Mouse (Mus musculus) kidney, postnatal 0 days (tissue): ENCODE measurements at regions not wholly inside any gene's neighbourhood (a gene's known extent, or its start where the extent isn't known, plus 50 kb on each side); places are given as distances from the start of the nearest gene placed in this dataset.

Source experiments
- ATAC-seq: fragments of 200-750 bp; cut with Nextera tagmentation; replicated peaks from 2 replicates; pipeline ENCODE4 v1.8.0; 2017; ENCODE audit warnings: low read depth, moderate number of reproducible peaks, moderate TSS enrichment, moderate library complexity; ENCODE audit not compliant: low FRiP score
- DNase-seq: peaks from one replicate; pipeline ENCODE4 v3.0.0-alpha.2; 2016; ENCODE audit warnings: low spot score
- H3K27ac ChIP-seq: fragments of 300-500 bp; sonication (generic); 2 replicates; pipeline ENCODE4 v1.5.1; 2014; ENCODE audit warnings: mild to moderate bottlenecking
- H3K27me3 ChIP-seq: fragments of 300-500 bp; sonication (generic); 2 replicates; pipeline ENCODE4 v1.6.1; 2014; ENCODE audit warnings: low read length, mixed read lengths; ENCODE audit not compliant: insufficient read depth
- H3K36me3 ChIP-seq: fragments of 300-500 bp; sonication (generic); 2 replicates; pipeline ENCODE4 v1.6.1; 2014; ENCODE audit warnings: low read length, mixed read lengths; ENCODE audit not compliant: insufficient read depth
- H3K4me1 ChIP-seq: fragments of 300-500 bp; sonication (generic); replicated peaks from 2 replicates; pipeline ENCODE4 v1.6.1; 2014; ENCODE audit warnings: antibody characterized with exemption, low read length, mixed read lengths; ENCODE audit not compliant: insufficient read depth
- H3K4me2 ChIP-seq: fragments of 300-500 bp; sonication (generic); 2 replicates; pipeline ENCODE4 v1.6.1; 2014; ENCODE audit warnings: mild to moderate bottlenecking, low read length, moderate library complexity, mixed read lengths
- H3K4me3 ChIP-seq: fragments of 300-500 bp; sonication (generic); replicated peaks from 2 replicates; pipeline ENCODE4 v1.5.1; 2014; ENCODE audit warnings: low read depth, low read length
- H3K9ac ChIP-seq: fragments of 300-500 bp; sonication (generic); 2 replicates; pipeline ENCODE4 v1.6.1; 2014; ENCODE audit warnings: low read depth, low read length
- H3K9me3 ChIP-seq: fragments of 300-500 bp; sonication (generic); replicated peaks from 2 replicates; pipeline ENCODE4 v1.6.1; 2016; ENCODE audit warnings: low read length, inconsistent platforms, mixed read lengths
- CTCF ChIP-seq: IDR thresholded peaks from 2 replicates; pipeline ENCODE4 v1.5.1; 2016; ENCODE audit warnings: antibody characterized with exemption, low read depth, mild to moderate bottlenecking, moderate library complexity
- WGBS: fragments of 180-500 bp; shearing (Covaris S2); extraction: QIAGEN DNeasy Blood & Tissue Kit; methylation state at CpG from one replicate; pipeline ENCODE4 v1.1.7; 2014; 5-methylcytosine and 5-hydroxymethylcytosine counted together

DNA sequence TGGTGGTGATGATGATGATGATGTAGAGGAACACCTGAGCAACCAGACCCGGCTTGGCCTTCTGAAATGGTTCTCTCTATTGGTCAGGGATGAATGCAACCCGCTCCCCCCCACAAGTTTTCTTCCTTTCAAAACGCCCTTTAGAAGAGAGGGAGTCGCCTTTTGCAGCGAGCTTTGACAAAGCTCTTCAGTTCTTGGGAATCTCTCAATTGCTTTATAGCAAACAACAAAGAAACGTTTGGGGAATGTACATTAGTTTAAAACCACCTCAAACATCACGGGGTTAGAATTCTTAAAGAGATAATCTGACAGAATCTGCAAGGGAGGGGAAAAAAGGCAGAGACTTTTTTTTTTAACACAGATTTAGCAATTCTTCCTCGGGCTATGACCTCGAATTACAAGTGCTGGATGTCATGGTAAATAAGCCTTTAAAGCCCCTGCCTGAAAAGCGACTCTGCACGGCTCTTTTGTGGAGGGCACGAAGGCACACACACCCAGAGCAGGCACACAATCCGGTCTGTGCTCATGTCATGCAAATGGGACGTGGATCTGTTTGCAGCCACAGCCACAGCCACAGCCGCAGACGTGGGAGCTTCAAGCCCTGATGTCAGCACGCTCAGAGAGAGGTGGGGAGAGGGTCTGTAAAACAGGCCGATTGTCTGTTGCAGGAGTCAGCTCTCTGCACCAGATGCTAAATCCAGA is 81.2 kb upstream of the Msx2 start:
- Histone ChIP-seq H3K27ac (no peak overlapping the region), H3K4me3 (no peak overlapping the region), H3K9me3 (no peaks in the 10 kb centered on the region), H3K36me3 (no peaks in the 10 kb centered on the region), H3K4me2 (no peak overlapping the region), H3K27me3 (no peaks in the 10 kb centered on the region), H3K4me1 (no peaks in the 10 kb centered on the region), H3K9ac (no peak overlapping the region)
- TF ChIP-seq CTCF, result no peak
- ATAC-seq (no peak), DNase-seq (no peak)
- WGBS, result 26% methylated on average over 18 of the region's 18 CpGs

DNA sequence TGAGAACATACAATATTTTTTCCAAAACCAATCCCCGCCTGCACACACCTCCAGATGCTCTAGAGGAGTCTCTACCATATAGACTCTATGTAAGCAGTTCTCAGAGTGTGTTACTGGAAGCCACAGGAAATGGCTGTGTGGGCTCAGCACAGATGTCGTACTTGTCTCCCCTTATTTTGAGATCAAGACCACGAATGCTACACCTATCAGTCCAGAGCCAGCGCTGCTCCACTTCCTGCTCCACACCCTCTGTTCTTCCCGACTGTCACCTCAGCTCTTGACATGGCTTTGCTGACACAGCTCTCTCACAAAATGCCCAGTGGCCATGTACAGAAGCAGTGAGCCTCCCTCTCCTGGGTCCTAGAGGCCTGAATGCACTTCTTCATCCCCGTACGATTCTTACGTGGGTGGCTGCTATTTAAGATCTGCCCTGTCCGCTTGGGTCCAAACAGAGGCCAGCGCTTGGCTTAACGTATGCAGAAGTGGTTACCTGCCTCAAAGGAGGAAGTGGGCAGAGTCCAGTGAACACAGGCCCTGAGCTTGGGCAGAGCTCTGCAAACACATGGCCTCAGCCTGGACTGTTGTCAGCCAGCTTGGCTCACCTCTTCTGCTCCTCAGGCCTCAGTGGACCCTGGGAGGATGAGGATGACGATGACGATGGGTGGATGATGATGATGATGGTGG is 80.5 kb upstream of the Msx2 start:
- DNase-seq (no peak), ATAC-seq (no peak)
- no peak overlapping the region for H3K4me2 ChIP-seq
- TF ChIP-seq CTCF, result no peak
- no peaks in the 10 kb centered on the region for H3K27me3 ChIP-seq
- H3K27ac ChIP-seq, result no peak overlapping the region
- WGBS, result 65% methylated on average over 13 of the region's 13 CpGs
- H3K36me3 ChIP-seq, result no peaks in the 10 kb centered on the region
- H3K4me1 ChIP-seq, result no peaks in the 10 kb centered on the region
- H3K9me3 ChIP-seq, result no peaks in the 10 kb centered on the region
- no peak overlapping the region for H3K4me3 ChIP-seq
- no peak overlapping the region for H3K9ac ChIP-seq

DNA sequence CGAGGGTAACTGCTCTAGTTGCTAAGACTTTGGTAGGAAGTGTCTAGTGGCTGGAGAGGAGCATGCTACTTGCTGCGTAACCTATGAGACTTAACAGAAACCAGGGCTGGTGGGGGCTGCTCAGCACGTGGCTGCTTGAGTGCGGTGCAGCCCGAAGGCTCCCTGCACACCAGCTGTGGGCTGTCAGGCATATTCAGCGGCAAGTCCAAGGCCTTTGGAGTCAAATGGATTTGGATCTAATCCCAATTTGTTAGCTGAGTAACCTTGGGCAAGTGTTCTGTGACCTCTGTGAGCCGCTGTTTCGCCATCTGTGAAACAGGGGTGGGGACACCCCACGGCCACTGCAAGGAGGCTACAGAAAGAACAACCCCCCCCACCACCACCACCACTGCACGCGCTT is 75.5 kb upstream of the Msx2 start:
- peak; percentile 64 for DNase-seq

DNA sequence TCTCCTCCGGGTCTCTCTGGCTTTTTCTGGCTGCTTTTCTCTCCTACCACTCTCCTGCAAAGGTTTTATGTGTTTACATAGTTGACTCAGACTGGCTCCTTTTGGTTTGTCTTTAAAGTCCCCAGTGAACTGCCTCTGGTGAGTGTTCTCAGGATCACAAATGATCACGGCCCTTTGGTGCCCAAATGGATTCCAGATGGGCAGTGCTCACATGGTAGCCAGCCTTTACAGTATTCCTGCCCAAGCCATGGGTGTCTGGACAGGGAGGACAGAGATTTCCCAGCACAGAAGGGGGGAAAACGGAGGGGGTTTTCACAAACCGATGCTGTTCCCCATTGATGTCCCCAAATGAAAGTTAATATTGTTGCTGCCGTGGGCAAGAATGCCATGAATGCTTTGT is 70.4 kb upstream of the Msx2 start:
- ATAC-seq (no peak), DNase-seq (no peak)
- Histone ChIP-seq H3K4me1 (no peaks in the 10 kb centered on the region), H3K4me3 (no peak overlapping the region), H3K4me2 (no peak overlapping the region), H3K27ac (no peak overlapping the region), H3K27me3 (no peaks in the 10 kb centered on the region), H3K36me3 (no peaks in the 10 kb centered on the region), H3K9me3 (no peaks in the 10 kb centered on the region), H3K9ac (no peak overlapping the region)
- WGBS, result 43% methylated on average over 5 of the region's 5 CpGs
- no peak for TF ChIP-seq CTCF

More for the DNA sequence above, 75.5 kb upstream of the Msx2 start:
- 35% methylated on average over 11 of the region's 11 CpGs for WGBS
- no peak overlapping the region for H3K27ac ChIP-seq
- H3K9me3 ChIP-seq, result no peaks in the 10 kb centered on the region
- TF ChIP-seq CTCF, result no peak
- H3K4me1 ChIP-seq, result no peaks in the 10 kb centered on the region
- no peak overlapping the region for H3K9ac ChIP-seq
- no peak overlapping the region for H3K4me3 ChIP-seq
- H3K36me3 ChIP-seq, result no peaks in the 10 kb centered on the region
- H3K4me2 ChIP-seq, result no peak overlapping the region
- no peak for ATAC-seq
- H3K27me3 ChIP-seq, result no peaks in the 10 kb centered on the region

DNA sequence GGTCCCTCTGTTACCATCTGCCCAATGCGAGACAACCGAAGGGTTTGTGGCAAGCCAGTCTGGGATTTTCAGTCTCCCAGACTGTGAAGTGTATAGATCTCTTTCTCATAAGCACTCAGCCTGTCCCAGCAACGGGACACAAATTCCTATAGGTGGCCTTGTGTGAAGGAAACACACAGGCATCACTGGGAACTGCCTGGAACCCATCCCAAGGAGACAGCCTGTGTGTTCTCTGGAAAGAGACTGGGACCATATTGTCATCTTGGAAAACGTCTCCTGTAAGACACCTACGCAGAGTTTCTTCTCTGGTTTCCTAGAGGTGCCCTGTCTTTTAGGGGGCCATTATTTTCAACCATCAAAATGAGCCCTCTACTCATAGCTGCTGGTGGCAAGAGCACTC is 66.9 kb upstream of the Msx2 start:
- H3K4me3 ChIP-seq, result no peak overlapping the region
- H3K4me2 ChIP-seq, result no peak overlapping the region
- TF ChIP-seq CTCF, result no peak
- no peaks in the 10 kb centered on the region for H3K27me3 ChIP-seq
- H3K36me3 ChIP-seq, result no peaks in the 10 kb centered on the region
- no peak for DNase-seq
- no peaks in the 10 kb centered on the region for H3K4me1 ChIP-seq
- ATAC-seq, result no peak
- H3K9me3 ChIP-seq, result no peaks in the 10 kb centered on the region
- H3K27ac ChIP-seq, result no peak overlapping the region
- 91% methylated on average over 5 of the region's 5 CpGs for WGBS
- no peak overlapping the region for H3K9ac ChIP-seq

DNA sequence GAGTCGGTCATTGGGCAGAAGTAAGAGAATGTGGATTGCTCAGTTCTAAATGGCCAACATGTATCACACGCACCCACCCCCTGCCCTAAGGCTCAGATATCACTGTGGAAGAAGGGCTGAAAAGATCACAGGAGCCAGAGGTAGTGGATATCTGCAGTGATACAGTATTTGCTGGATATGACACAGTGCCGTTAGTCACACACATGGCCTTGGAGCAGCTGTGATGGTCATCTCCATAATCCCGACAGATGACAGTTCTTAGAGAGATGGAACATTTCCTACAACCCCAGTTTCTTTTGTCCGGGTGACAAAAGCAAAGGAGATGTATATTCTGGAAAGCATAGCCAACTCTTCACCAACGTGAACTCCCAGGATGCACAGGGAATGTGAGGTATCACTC is 65.1 kb upstream of the Msx2 start:
- no peak overlapping the region for H3K9ac ChIP-seq
- no peak overlapping the region for H3K4me3 ChIP-seq
- ATAC-seq (no peak), DNase-seq (no peak)
- no peaks in the 10 kb centered on the region for H3K4me1 ChIP-seq
- no peak overlapping the region for H3K27ac ChIP-seq
- H3K4me2 ChIP-seq, result no peak overlapping the region
- WGBS, result 93% methylated on average over 6 of the region's 6 CpGs
- H3K9me3 ChIP-seq, result no peaks in the 10 kb centered on the region
- H3K27me3 ChIP-seq, result no peaks in the 10 kb centered on the region
- H3K36me3 ChIP-seq, result no peaks in the 10 kb centered on the region
- no peak for TF ChIP-seq CTCF
